Mouse (Mus musculus): ENCODE data around the gene Erbb2.
A peak's percentile ranks its signal among the peaks of the same experiment; 100 is the strongest.

Erbb2 gene

DNA sequence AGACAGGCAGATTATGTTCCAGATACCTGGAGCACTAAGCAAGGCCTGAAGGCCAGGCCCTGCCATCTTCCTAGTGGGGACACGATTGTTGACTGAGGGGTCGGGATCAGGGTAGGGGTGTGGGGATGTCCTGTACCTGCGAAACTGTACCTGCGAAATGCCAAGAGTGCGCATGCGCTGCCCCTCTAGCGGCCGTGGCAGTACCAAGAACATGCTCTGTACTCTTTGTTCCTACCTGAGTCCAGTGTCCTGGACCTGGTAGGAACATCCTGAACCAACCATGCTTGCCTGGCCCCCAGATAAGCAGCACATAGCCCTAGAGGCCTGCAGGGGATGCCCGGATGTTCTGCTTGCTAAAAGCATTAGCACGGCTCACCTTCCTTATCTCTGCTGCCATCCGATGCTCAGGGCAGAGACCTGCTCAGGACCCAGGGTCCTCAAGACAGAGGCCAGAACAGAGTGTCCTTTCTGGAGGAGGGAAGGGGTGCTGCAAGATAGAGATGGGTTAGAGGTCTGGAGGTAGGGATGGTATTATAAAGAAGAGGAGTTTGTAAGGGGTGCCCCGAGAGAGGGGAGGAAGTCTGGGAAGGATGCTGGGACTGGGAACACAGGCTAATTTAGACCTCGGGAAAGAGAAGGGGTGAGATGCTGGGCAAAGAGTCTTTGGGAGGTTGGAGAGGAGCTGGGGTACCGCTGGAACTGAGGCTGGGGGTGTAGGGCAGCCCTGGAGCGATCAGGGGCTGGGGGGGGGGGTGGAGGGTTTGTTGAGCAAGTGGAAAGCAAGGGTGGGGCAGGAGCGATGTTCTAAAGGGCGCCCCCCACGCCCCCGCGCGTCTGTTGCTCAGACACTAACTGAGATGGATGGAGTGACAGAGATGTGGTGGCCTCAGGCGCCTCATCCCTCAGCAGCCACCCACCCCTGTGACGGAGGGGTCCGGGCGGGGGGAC lies 26.4 kb upstream of the Erbb2 start, which contains the start of gene Pnmt:
Gene Pnmt, plus strand, starts transcription at position 813 of the 948 bp plus-strand sequence.
- DNase-seq (ENCODE audit: low spot score in 2 of 2) = no peak

DNA sequence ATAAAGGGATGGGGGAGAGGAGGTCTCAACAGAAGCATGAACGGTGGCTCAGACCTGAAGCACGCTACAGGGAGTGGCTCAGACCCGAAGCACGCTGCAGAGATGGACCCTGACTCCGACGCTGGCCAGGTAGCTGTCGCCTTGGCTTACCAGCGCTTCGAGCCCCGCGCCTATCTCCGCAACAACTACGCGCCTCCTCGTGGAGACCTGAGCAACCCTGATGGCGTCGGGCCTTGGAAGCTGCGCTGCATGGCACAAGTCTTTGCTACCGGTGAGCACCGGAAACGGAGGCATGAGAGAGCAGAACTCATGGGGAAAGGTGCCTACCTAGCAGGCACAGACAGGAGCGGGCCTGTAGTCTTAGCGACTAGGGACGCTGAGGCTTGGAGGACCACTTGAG lies 25.7 kb upstream of the Erbb2 start:
- no peak for DNase-seq (ENCODE audit: low spot score in 2 of 2)

DNA sequence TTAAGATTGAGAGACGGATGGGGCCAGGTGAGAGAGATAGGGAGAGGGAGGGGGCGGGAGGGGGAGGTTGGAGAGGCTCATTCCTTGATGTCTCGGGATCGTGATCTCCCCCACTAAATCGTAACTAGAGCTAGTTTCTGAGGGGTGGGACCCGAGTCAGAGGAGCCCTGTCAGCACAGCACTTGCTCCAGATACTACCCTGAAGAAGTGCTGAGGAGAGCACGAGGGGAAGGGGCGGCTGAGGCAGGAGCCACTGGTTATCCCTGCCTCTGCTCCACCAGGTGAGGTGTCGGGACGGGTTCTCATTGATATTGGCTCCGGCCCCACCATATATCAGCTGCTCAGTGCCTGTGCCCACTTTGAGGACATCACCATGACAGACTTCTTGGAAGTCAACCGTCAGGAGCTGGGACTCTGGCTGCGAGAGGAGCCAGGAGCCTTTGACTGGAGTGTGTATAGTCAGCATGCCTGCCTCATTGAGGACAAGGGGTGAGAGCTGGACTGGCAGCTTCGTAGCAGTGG lies 25.2 kb upstream of the Erbb2 start:
- no peak for DNase-seq (ENCODE audit: low spot score in 2 of 2)

DNA sequence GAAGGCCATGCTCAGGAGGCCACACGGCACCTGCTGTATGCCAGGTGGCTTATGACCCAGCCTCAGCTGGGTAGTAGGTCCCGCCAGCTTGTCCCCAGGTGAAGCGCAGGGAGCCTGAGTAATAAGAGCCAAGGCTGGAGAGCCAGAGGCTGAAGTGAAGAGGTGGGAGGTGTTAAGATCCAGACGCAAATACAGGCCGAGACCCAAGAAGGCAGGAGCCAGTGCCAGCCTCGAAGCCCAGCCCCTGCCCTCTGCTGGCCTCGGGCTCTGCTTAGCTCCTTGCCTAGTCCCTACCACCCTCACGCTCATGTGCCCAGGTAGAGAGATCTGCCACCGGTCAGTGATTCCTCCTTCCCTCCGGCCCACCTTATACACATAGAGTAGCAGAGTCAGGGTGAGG lies 24.0 kb upstream of the Erbb2 start:
- DNase-seq (ENCODE audit: low spot score in 2 of 2) = no peak

DNA sequence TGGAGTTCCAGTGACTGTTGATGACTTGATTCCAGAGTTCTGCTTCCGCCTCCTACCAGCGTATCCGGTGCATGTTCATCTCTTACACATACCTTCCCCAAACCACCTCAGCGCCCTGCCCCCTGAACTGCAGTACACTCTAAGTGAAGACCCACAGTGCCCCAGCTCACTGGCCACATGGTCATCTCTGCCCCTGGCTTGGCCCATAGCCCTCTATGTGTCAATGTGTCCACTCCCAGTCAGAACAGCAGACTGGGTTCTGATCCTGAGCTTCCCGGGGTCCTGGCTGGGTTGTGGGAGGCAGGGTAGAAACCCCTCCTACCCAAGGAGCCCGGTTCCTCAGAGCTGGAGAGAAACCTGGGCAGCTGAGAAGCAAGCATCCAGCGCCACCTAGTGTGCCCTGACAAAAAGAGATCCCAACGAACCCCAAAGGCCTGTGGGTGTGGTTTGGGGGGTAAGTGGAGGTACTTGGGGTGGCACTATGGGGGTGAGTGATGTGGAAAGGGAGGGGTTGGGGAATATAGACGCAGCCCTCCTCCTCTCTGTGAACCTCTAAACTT lies 23.0 kb upstream of the Erbb2 start:
- DNase-seq (ENCODE audit: low spot score in 2 of 2) = peak in 1 of 2 experiments; percentile 74

DNA sequence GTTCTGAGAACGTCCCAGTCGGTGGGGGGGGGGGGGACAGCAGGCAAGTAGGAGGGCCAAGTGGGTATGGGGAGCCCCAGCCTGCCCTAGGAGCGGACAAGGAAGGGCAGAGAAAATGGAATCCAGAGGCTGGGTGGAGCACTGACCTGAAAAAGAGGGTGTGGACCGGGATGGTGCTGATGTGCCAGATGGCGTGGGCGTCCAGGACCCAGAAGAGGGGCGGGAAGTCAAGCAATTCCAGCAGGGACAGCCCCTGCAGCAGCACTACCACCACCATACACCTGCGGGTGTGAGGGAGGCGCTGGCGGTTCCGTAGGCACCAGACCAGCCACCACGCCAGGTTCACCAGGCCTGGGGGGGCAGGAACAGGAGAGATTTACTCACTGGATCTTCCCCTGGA lies 22.1 kb upstream of the Erbb2 start:
- DNase-seq (ENCODE audit: low spot score in 2 of 2) = no peak

DNA sequence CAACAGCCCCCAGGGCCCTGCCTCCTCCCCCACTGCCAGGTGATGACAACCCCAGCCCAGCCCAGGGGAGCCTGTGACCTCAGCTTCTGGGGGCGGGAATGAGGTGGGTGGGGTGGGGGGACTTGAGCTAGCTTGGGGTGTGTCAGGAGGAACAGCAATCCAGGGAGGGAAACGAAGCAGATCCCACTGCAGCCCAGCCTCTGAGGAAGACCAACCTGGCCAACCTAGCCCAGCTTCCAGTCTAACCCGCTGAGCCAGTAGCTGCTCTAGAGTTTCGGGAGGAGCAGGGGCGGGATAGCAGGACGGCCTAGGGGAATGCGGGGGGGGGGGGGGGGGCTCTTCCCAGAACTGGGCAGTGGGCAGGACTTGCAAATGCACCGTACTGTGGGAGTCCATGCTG lies 20.2 kb upstream of the Erbb2 start:
- no peak for DNase-seq (ENCODE audit: low spot score in 2 of 2)

DNA sequence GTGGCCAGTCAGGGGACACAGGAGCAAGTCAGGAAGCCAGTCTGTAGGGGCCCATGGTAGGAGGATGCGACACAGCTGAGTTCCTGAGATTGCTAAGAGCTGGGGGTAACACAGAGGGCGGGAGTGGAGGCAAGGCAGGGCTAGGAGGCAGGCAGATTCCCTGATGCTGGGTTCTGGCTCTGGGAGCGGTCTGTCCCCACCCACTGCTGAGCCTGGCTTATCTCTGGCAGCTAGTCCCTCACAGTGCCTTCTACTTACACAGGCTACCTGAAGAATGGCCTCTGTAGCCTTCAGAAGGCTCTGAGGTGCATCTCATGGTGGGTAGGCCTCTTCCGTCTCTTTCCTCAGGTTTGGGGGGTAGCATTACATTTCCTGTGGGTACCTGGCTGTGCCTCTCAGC lies 19.6 kb upstream of the Erbb2 start:
- no peak for DNase-seq (ENCODE audit: low spot score in 2 of 2)

DNA sequence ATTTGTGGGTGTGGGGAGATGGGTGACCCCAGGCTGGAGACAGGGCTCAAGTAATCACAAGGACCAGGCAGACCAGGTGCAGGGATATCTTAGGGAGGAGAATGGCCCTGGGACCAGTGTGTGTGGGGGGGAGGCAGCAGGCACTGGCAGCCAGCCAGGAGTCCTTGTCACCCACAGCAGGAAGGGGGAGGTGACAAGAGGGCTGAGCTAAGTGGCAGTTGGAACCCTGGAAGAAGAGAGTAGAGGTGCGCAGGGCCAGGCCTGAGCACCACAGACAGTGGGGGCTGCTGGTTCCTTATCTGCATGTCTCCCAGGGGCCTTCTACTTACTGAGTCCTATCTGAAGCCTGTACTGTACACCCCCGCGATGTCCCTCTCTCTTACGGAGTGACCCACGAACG lies 19.0 kb upstream of the Erbb2 start:
- DNase-seq (ENCODE audit: low spot score in 2 of 2) = no peak

DNA sequence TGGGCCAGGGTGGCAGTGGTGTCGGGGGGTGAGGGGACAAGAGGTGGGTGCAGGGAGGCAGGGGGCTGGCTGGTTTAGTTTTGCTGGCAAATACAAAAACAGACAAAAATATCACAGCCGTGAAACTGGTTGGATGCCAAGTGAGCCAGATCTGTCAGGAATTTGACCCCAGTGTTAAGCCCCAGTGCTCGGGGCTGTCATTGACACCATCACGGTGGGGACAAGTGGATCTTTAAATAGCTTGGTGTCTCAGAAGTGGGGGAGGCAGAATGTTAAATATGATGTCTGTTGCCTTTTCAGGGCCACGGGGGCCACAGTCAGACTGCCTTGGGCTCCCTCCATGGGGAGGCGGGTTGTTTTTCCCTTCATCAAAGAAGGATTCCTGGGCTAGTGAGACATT lies 18.0 kb upstream of the Erbb2 start:
- no peak for DNase-seq (ENCODE audit: low spot score in 2 of 2)

DNA sequence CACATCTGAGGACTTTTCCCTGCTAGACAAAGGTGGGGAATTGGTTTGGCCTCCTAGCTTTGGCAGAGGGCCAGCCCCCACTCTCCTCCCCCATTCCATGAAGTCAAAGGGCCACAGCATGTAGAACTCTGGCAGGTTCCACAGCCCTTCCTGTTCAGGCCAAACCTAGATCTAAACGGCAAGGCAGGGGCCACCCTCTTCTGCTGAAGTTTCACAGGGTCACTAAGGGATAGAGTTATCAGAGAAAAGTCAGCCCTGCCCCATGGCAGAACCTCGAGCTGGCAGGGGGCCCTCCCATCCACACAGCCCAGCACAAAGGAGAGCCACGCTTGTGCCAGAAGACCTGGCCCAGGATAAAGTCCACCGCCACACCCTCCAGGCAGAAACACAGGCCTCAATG lies 17.2 kb upstream of the Erbb2 start:
- DNase-seq (ENCODE audit: low spot score in 2 of 2) = no peak

DNA sequence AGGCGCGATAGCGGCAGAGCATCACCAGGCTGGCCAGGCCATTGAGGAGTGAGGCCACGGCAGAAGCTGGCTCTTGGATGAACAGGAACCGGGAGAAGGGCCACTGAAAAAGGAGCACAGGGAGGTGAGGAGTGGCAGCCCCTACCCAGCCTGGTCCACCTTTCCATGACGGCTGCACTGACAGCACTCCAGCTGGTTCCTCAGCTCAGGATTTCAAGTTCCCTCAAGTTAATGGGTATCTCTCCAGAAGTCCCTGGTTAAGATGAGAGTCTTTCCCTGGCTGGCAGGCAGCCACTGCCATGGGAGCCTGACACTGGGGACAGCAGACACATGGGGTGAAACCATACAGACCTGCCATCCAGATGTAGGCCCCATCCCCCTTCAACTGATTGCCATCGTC lies 14.3 kb upstream of the Erbb2 start:
- no peak for DNase-seq (ENCODE audit: low spot score in 2 of 2)

DNA sequence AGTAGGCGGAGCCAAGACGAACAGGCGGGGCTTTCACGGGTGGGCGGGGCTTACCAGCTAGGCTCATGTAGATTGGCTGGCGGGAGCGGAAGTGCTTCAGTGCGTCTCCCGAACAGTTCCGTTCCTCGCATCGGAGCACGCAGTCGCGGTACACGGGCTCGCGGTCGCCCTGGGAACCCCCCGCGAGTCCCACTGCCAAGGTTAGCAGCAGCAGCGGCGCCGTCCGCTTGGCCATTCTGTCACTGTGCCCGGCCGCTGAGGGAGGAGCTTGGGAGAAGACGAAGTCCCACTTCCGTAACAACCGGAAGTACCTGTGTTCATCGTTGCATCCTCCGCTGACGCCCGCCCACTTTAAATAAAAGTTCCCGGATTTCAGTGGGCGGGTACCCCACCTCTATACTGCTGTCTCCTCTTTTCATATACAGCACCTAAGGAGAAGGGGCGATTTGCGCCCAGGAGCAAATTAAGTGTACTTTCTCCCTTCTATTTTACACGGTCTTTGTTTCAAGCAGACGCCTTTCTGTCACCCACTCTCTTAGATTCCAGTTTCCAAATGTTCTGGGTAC lies 12.0 kb upstream of the Erbb2 start, which contains the start of gene Pgap3:
Gene Pgap3, minus strand, starts transcription at position 330 of the 566 bp plus-strand sequence.
- peak; percentile 86 to 91 for DNase-seq (ENCODE audit: low spot score in 2 of 2)

DNA sequence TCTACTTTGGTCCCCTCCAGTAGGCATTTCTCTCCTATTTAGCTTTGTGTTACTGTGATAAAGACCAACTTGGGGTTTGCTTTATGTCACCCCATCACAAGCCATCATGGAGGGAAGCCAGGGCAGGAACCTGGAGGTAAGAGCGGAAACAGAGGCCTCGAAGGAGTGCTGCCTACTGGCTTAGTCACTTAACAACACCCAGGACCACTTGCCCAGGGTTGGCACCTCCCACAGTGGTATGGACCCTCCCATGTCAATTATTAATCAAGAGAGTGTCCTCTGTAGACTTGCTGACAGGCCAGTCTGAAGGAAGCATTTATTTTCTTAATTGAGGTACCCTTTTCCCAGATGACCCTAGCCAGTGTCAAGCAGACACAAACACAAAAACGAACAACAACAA lies 11.5 kb upstream of the Erbb2 start:
- no peak for DNase-seq (ENCODE audit: low spot score in 2 of 2)

DNA sequence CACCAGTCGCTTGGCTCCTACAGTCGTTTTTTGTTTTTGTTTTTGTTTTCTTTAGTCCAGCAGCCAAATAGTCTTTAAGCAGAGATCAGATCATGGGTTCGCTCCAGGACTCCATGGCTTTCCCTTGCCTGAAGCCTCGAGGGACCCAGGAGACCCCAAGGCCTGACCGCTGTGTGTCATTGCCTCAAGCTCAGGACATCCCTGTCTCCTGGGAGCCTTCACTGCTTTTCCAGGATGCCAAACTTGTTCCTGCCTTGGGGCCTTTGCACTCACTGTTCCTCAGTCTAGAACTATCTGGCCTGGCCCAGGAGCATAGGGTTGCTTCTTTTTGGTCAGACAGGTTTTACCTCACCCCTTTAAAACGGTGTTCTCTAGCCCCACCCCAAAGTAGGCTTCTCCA lies 5.6 kb upstream of the Erbb2 start:
- no peak for DNase-seq (ENCODE audit: low spot score in 2 of 2)

DNA sequence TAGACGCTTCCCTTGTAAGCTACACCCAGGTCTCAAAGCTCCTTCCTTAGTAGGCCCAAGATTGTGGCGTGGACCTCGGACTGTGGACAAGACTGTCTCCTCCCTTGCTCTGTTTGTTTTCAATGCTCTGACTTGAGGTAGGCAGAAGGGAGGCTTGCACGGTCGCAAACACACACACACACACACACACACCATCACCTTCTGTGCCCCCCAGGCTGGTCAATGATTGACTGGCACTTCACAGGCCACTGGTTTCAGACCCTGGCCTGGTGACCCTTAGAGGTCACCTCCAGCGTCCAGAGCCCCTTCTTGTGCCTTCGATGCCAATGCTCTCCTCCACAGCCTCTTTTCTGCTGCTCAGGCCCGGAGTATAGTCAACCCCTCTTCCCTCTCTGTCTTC lies 3.4 kb upstream of the Erbb2 start:
- DNase-seq (ENCODE audit: low spot score in 2 of 2) = no peak

DNA sequence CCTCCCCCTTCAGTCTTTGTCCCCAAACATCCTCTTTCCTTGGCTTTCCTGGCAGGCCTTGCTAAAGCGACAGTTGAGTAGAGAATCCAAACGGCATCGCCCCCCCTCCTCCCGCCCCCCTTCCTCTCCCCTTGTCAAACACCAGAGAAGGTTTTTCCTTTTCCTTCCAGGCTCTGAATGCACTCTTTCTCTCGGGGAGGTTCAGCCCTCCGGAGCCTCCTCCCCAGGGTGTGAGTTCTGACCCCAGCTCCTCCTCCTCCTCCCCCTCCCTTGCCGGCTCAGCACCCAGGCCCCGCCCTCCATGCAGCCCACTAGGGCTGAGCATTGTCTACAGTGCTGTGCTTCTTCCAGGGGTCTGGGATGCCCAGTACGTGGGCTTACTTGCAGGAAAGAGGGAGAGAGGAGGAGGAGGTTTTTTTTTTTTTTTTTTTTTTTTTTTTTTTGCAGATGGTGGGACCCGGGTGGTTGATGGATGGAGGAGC lies 2.9 kb upstream of the Erbb2 start:
- no peak for DNase-seq (ENCODE audit: low spot score in 2 of 2)

DNA sequence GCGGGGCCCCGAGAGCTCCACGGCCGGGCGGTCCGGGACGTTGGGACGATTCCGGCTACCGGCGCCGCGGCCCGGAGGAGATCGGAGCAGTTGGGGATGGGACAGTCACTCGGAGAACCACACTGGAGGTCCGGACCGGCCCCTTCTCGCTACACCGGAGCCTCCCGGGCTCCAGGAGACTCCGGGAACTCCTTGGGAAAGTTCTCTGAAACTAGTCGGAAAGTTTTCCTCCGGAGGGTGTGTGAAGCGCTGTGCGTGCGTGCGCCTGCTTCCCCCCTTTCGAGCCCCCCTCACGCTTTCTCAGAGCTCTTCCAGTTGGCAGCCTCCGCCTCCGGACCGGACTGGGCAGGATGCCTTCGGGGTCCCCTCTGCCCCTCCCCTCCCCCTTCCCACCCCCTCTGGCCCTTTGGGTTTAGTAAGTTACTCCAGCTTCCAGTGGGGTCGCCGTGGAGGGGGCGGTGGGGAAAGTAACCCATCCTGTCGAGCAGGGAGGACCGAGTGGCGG lies 579 bp downstream of the Erbb2 start:
- DNase-seq (ENCODE audit: low spot score in 2 of 2) = no peak

DNA sequence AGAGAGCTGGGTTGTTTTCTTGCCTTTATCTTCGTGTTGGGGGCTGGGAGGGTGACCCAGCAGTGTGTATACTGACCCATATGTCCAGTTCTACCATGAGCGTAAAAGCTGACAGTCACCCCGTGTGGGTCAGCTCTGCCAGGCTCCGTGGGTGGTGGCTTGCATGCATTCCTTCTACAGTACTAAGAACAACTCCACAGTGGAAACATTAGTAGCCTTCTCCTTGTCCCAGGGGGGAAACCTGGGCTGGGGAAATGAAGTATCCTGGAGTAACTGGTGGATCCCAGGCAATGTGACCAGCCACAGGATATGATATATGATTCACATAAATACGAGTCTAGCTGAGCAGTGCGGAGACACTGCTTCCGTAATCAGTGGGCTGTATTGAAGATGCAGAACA lies 1.5 kb downstream of the Erbb2 start:
- DNase-seq (ENCODE audit: low spot score in 2 of 2) = no peak

DNA sequence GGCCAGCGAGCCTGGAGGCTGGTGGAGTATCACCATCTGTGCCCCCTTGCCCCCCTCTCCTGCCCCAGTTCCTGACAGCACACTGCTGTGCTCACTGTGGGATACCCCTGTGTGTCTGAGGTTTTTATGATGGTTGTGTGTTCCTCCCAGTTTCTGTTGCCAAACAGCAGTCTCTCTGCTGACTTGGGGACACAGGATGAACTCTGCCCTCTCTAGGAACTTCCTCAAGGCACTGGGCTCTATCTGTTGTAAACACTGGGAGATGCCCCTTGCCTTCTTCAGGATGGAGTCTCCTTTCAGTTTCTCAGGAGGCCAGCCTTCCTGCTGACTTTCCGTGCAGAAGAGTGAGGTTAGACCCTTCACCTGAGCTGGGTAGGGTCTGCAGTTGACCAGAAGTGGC lies 1.9 kb downstream of the Erbb2 start:
- DNase-seq (ENCODE audit: low spot score in 2 of 2) = no peak

DNA sequence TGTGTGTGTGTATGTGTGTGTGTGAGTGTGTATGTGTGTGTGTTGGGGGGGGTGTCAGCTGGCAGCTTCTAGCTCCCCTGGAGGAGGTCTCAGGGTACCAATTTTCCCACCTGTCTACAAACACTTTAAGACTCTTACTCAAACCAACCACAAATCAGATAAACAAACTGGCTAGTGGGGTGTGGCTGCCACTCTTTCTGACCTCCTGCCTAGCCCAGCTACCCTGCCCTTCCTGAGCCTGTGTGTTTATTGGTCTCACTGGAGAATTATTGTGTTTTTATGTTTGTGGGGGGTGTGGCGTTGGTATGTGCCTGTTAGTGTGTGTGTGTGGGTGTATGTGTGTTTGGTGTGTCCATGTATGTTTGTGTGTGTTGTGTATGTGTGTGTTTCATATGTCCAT lies 4.8 kb downstream of the Erbb2 start:
- DNase-seq (ENCODE audit: low spot score in 2 of 2) = no peak

DNA sequence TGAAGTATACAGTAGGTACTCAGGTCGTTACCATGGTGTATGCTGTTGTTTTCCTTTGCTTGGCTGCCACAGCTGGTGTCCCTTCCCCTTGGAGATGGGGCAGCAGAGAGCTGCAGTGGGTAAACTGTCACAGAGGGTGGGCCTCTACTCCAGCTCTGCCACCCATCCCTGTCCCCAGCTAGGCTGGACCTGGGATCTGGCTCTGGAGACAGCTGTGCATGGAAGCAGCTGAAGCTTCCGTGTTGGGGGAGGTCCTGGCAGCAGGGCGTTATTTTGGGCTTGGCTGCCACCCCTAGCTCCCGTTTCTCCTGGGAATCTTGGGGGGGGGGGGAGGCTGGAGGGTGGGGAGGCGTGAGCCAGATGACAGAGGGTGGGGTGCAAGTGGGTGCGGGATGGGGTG lies 6.0 kb downstream of the Erbb2 start:
- DNase-seq (ENCODE audit: low spot score in 2 of 2) = no peak
